Mouse (Mus musculus): ENCODE measurements at regions not wholly inside any gene's neighbourhood (a gene's known extent, or its start where the extent isn't known, plus 50 kb on each side); places are given as distances from the start of the nearest gene placed in this dataset.

DNA sequence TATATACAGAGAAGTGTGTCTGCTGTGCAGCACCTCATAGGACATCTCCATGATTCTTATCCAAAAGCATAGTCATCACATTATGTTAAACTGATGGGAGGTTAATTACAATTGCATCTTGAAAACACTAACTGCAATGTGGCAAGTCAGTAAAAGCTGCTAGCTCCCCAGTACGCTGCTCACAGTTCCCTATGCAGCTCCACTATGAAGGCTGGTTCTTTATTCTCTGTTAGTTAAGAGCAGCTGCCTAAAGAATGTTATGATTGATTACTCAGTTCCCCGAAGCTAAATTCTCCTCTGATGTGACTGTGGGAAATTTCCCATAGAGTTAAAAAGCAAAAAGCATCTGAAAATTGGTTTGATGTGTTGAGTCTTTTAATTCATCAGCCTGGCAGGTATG is 144.1 kb downstream of the Gpr37 start:
- peak; percentile 1 for DNase-seq

Data from retina, postnatal 1 day (tissue).